Mouse (Mus musculus): ENCODE results near the gene Pink1. TPM values are rescaled to one million over a fixed set of nuclear protein-coding genes. Genes with fewer than 3 reads are reported as not detected.

The Pink1 gene
- polyA plus RNA-seq, 1 experiment, result 92.3 TPM

DNA sequence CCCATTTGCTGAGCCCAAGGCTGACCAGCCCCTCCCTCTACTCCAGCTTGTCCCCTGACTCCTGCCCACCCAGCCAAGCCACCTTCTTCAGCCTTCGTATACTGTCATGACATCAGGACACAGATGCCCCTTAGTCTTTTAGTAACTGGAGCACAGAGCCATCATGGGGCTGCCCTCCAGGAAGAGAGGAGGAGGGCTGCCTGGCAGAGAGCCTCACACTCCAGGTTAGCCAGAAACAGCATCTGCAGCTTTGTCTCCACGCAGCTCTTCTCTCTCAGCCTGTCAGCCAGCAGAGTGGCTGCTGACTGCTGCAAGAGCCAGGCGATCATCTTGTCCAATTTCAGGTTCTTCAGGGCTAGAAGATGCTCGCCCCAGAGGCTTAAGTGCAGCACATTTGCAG is 12.3 kb downstream of the Pink1 start:
- no peak for DNase-seq (ENCODE audit: low spot score)

DNA sequence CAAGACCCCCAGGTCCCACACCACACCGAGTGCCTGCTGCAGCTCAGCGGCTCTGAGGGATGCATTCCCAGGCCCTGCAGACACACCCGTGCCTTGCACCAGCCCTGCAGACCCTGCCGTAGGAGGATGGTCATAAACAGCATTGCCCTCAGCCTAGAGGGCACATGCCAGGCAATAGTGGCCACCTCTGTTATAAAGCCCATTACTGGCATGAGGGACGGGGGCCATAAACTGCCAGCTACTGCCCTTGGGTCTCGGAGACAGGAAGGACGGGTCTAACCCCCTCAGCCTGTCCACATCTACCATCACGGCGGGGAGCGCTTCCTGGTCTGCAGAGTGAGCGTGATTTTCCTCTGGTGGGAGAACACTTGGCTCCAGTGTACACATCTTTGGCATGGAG is 13.1 kb downstream of the Pink1 start:
- DNase-seq (ENCODE audit: low spot score), result no peak

- no peak for DNase-seq (ENCODE audit: low spot score)
These were observed 14.0 kb downstream of the Pink1 start for GRCm38 (mm10) chr4:138312105-138312504.

GRCm38 (mm10) chr4:138311595-138311994 is 14.5 kb downstream of the Pink1 start:
- DNase-seq (ENCODE audit: low spot score), result no peak

DNA sequence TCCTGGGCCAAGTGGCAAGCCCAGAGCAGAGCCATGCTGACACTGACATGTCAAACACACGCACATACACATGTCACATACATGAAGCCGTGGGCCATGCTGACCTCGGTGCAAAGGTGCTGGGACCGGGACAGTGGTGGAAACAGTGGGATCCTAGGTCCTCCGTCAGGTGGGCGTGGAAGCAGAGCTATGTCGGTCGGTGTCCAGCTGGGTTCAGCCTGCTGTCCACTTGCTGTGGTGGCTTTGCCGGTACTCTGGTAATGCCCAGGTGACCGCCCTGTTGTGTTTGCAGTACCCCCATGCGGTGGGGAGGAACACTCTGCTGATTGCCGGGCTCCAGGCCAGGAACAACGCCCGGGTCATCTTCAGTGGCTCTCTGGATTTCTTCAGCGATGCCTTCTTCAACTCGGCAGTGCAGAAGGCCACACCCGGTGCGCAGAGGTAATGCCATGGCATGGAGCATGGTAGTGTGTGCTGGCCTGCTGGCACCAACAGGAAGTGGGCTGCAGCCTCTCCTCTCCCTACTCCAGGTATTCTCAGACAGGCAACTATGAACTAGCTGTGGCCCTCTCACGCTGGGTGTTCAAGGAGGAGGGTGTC is 15.7 kb downstream of the Pink1 start:
- no peak for DNase-seq (ENCODE audit: low spot score)

DNA sequence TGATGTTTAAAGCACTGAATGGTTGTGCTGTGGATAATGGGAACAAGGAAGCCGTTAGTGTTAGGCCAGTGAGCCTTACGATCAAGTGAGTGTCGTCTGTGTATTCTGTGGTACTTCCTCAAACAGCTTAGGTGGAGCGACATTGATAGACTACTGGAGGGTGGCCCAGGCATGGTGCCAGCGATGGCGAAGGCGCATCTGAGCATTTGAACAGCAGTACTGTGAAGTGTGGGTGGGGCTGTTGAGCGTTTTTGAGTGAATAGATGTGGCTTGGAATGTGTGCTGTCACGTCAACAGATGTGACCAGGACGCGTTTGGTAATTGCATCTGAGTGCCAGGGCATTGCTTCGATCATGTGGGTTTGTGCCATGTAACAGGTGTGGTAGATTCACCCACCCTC is 18.4 kb downstream of the Pink1 start:
- DNase-seq (ENCODE audit: low spot score), result no peak

DNA sequence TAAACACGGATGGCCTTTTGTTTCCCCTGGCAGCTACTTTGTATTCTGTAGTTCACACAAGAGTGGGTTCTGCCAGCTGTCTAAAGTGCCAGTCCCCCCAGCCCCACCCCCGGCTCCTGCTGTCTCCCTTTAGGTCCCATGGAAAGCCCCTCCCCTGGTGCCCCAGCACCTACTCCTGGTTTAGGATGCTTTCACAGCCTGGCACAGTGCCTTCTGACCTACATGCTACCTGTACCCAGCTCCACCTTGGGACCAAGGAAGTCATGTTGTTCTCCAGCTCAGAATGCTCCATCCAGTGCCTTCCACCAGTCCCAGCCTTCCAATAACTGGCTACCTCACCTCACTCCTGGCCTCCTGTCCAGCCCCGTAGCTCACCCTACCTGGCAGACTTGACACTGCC is 19.1 kb downstream of the Pink1 start:
- DNase-seq (ENCODE audit: low spot score), result no peak

DNA sequence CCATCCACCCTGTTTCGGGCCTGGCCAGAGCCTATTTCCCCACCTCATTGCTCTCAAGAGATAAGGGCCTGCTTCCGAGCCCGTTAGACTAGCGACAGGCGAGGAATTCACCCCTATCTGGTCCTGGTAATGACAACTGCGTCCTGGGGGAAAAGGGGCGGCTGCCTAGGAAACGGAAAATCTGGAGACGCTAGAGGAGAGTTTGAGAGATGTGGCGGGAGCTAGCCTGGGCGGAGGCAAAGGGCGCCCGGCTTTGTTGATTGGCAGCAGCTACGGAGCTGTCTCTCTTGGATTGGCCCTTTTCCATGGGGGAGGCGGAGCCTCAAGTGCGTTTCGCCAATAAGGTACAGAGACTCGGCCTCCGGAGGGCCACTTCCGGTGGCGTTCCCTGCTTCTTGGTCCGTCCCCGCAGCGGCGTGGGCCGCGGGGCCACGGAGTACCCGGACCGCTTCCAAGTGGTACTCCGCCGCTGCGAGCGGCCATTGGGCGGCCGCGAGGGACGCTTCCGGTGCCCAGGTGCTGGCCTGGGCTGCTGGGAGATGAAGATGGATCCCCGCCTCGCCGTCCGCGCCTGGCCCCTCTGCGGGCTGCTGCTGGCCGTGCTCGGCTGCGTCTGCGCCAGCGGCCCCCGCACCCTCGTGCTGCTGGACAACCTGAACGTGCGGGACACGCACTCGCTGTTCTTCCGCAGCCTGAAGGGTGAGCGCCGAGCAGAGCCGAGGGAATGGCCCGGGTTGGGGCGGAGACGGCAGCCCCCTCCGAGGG is 21.6 kb downstream of the Pink1 start, which contains the start of gene Ddost:
TSS of gene Ddost (plus strand) at position 391 of the 765 bp plus-strand sequence.
- DNase-seq (ENCODE audit: low spot score), result peak; percentile 91

GRCm38 (mm10) chr4:138303742-138304141 is 22.4 kb downstream of the Pink1 start:
- DNase-seq (ENCODE audit: low spot score), result no peak

GRCm38 (mm10) chr4:138303011-138303410 is 23.1 kb downstream of the Pink1 start:
- no peak for DNase-seq (ENCODE audit: low spot score)

DNA sequence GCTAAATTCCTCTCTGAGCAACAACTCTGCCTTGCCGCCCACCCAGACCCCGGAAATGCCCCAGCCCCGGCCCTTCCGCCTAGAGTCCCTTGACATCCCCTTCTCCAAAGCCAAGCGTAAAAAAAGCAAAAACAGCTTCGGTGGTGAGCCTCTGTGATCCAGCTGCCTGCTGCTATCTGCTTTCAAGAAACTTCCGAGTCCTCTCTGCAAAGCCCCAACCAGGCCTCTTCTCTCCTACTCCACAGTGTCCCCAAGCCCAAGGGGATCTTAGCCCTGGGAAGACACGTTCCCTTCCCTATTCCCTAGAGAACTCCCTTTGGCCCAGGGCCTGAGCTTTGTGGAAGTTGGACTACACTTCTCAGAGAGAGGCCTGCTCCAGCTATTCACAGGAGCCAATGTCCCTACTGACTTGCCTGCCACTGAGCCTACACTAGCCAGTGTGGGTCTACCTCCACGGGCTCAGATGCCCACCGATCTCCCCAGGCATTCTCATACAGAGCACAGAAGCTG is 24.8 kb downstream of the Pink1 start:
- no peak for DNase-seq (ENCODE audit: low spot score)

DNA sequence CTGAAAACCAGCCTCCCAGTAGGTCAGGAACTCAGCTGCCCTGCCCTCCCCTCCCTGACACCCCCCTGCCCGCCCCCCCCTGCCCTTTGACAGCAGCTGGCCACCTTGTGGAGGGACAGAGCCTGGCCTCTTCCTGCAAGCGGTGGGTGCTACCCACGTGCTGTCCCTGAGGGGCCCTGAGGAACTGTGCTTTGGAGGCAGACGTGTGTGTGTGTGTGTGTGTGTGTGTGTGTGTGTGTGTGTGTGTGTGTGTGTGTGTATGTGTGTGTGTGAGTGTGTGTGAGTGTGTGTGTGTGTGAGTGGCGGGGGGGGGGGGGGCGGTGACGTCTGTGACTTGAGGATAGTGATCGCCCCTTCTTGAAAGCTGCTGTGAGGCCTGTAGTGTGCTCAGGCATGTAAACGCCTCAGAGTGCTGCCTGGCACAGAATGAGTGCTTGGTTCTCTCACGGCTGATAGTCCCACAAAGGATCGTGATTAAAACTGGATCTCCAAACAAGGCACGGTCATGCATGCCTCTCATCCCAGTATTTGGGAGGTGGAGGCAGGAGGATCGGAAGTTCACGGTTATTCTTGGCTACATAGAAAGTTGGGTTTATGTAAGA is 32.1 kb downstream of the Pink1 start:
- no peak for DNase-seq (ENCODE audit: low spot score)

DNA sequence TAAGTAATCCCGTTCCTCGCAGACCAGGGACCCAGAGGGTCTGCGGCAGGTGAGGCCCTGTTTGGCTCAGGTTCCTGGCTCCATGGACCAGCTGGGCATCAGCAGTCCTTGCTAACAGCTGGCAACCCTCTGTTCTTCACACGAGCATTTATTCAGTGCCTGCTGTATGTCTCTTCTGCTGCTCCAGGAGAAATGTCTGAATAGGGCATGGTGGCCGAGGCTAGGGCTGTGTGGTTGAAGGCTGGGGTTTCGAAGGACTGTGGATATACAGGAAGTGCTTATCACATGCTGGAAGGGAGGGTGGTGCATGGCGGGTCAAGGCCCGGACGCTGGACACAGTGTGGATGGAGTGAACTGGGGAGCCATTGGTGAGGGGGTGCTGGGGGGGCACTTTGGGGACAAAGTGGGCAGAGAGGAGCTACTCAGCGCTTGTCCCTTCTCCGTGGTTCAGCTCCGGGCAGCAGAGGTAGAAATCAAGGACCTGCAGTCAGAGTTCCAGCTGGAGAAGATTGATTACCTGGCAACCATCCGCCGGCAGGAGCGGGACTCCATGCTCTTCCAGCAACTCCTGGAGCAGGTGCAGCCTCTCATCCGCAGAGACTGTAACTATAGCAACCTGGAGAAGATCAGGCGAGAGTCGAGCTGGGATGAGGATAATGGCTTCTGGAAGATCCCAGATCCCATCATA is 32.7 kb downstream of the Pink1 start:
- no peak for DNase-seq (ENCODE audit: low spot score)

GRCm38 (mm10) chr4:138292028-138292427 is 34.1 kb downstream of the Pink1 start:
- DNase-seq (ENCODE audit: low spot score), result no peak

GRCm38 (mm10) chr4:138288691-138289090 is 37.4 kb downstream of the Pink1 start:
- no peak for DNase-seq (ENCODE audit: low spot score)

DNA sequence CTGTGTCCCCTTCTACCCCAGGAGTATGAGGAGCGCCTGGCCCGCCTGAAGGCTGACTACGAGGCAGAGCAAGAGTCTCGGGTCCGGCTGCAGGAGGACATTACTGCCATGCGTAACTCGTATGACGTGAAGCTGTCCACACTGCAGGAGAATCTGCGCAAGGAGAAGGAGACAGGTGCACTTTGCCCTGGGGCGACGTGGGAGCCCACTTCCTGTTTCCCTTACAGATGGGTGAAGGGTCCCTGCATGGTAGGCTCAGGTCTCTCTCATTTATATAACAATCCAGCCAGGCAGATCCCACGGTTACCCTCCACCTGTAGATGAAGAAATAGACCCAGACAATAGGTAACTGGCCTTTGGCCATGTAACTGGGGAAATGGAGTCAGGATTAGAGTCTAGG is 39.7 kb downstream of the Pink1 start:
- DNase-seq (ENCODE audit: low spot score), result no peak

GRCm38 (mm10) chr4:138282834-138283233 is 43.3 kb downstream of the Pink1 start:
- no peak for DNase-seq (ENCODE audit: low spot score)

DNA sequence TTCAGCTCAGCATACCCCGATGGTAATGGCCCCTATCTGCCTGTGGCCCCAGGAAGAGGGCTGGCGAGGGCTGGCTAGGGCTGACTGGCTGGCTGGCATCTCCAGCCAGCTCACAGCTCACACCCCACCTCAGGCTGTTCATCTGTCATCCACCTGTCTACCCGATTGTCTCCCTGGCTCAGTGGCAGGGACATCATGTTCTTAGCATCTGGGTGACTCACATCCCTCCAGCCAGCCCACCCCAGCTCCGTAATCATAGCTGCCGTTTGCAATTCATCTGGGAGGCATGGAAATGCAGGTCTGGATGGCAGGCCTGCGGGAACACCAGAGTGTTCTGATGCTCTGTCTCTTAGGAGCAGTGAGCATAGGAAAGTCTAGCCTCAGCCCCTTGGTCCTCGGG is 47.8 kb downstream of the Pink1 start:
- no peak for DNase-seq (ENCODE audit: low spot score)

- no peak for DNase-seq (ENCODE audit: low spot score)
These were observed 53.8 kb downstream of the Pink1 start for GRCm38 (mm10) chr4:138272011-138272997.

DNA sequence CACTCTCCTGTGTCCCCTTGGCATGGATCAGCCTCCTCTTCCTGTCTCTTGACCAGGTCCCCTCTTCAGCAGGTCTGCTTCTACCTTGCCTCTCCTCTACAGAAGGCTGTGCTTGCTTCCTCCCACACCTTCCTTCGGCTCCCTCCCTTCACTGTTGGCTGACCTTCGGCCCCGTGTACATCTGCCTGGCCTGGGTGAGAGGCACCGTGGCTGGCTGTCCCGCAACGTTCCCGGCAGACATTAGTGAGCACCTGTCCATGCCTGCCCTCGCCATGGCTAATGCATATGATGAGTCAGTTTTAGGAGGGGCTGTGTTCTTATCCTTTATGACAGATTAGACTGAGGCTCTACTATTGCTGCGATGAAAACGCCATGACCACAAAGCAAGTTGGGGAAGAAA is 58.2 kb downstream of the Pink1 start:
- DNase-seq (ENCODE audit: low spot score), result no peak
